Mouse (Mus musculus) bone marrow macrophage, adult 2 months (primary cell): ENCODE results near the gene Zfp580.
A peak's percentile ranks its signal among the peaks of the same experiment; 100 is the strongest.

Experiments
- CTCF ChIP-seq: IDR thresholded peaks from 2 replicates; pipeline ENCODE4 v1.5.1; 2012; ENCODE audit warnings: low read depth, mild to moderate bottlenecking, low read length, moderate library complexity
- POLR2A ChIP-seq: IDR thresholded peaks from 2 replicates; pipeline ENCODE4 v1.6.1; 2012; ENCODE audit warnings: mild to moderate bottlenecking, low read depth, low read length, borderline replicate concordance

GRCm38 (mm10) chr7:5057804-5058203 is 6.5 kb downstream of the Zfp580 start:
- TF ChIP-seq CTCF (peak; percentile 8; the same call in 1 of the 2 replicates), POLR2A (no peak)
